Mouse (Mus musculus) brain, embryonic 18.5 days (tissue): ENCODE results near the gene Blcap.
"Not testable (repeated sequence)": the region's sequence is repeated elsewhere in the genome, so short reads cannot be mapped to it uniquely, and the experiment has no call there.

Experiments used
- DNase-seq: peaks from one replicate; pipeline ENCODE4 v3.0.0-alpha.2; 2012; ENCODE audit warnings: low read depth, low spot score

The Blcap gene

DNA sequence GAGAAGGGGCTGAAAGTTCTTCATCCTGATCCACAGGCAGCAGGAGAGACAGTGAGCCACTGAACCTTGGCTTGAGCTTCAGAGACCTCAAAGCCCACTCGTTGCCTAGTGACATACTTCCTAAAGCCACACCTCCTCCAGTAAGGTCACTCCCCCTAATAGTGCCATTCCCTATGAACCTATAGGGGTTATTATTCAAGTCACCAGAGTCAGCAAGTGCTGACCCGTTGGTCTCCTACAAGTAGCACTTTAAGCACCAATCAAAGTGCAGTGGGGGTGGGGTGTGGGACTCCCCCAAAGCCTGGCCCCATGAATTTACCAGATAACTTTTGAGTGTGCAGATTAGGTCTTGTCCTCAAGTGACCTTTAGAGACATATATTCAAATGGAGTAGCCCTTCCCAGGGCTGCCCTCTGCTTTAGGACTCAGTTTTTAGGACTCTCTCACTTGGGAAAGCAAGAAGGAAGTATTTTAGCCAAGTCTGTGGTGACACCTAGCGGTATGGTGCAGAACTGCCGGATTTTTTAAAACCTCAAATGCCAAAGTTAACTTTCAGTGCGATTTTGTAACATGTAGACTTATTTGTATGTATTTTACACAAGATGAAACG is at the start of gene Blcap:
TSS of gene Blcap (minus strand) at position 51 of the 609 bp plus-strand sequence.
- DNase-seq, result no peak

DNA sequence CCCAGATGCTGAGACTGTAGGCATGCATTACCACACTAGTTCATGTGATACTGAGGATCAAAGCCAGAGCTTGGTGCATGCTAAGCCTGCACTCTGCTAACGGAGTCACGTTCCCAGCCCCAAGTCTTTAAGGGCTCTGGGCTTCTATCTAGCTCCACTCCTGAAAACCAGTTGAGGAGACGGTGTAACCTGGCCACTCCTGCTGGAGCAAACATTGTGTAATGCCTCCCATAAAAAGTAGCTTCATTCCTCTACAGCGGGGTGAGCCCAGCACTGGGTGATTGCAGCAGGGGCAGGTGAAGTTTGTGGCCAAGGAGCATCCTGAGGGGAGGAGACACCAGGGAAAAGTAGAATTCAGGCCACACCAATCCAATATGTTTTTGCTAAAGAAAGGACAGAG is 47.3 kb upstream of the Blcap start:
- no peak for DNase-seq

DNA sequence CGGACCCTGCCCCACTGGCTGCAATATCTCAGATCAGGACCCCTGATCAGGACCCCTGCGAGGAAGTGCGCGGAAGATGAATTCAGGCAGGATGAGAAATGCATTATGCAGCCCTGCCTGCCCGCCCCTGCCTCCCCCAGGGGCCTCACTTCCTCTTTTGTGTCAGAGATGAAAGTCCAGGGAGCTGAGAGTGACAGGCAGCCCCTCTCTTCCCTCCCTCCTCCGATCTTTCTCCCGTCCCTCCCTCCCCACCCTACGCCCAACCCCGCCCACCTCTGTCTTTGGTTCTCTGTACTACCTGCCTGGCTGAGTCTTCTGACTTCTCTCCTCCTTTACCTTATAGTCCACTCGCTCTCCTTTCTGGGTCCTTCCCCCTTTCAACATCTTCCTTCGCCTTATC is 42.9 kb upstream of the Blcap start:
- DNase-seq, result no peak

DNA sequence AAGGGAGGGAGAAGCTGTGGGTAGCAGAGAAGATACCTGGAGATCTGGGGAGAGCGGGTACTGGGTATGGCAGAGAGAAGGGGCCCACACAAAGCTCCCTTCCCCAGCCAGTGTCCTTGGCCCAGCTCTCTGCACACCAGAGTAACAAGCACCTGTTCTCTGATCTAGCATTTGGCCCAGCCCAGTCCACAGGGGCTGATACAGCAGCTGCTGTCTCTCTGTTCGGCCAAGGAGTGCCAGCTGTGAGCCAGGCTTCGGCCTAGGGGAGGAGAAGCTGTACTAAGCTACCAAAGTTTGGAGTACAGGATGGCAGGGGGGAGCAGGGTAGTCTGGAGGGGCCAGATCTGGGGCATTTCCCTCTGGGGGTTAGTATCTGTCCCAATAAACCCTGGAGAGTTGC is 40.7 kb upstream of the Blcap start:
- DNase-seq, result no peak

DNA sequence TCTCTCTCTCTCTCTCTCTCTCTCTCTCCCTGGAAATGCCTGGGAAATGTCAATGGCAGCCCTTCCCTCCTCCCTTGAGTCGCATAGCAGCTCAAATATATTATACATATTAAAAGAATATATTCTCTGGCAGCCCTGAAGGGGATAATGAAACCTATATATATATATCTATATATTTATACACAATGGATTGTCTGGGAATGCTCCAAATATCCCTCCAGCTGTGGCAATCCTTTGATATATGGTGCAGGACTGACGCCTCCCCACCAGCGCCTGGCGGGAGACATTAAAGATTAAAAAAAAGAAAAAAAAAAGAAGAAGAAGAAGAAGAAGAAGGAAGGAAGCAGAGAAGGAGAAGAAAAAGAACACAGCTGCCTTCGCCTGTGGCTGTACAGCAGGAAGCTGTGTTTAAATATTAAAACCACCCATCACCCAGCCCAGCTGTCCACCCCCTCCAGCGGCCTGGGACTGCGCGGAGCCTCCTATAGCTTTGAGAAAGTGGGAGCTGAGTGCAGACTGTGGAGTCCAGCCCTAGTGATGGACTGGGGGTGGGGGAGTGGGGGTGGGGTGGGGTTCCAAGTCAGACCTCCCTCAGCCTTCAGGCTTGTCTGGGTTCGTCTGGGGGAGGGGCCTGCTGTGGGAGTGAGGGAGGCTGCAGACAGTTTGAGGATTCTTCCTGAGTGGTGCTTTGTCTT is 36.6 kb upstream of the Blcap start:
- DNase-seq, result no peak

DNA sequence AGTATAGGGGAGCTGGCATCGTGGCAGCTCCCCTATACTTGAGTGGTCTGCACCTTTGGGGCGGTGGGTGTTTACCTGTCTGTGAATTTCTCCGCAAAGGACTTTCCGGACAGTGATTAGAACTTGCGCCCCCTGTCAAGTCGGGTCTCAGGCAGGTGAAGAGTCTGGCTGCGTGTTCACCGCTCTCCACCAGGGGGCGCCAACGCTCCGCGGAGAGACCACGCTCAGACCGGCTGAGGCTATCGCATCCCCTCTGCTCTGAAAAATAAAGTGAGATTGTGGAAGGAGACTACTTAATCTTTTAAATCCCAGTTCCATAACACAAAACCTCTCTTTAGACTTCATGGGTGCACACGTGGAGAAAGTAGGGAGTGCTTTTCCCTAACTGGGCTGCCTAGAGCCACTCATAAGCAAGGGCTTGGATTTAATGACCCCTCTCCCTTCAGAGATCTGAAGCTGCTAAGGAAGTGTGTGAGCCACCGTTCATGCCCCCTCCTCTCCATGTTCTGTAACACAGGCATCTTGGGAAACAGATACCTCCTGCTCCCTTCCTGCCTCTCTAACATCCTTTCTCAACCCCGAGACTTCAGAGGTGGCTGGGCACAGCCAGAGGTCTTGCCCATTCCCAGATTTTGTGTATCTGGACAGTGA is 34.1 kb upstream of the Blcap start:
- peak; percentile 37 for DNase-seq

DNA sequence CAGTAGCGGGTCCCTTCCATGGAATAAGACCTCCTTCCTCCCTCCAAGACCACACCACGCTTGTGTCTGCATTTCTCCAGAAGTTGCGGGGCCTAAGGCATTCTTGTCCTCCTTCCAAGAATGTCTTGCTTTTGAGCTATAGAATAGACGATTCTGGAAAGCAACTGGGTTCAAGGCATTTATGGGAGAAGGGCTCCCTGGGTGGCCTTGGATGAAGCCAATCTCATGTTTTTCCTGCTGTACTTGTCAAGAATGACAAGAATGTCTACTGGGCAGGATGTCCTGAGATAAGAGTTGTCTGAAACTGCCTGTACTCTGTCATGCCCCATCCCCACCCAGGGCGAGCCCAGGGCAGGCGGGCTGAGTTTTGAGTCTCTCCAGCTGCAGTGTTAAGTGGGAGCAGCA is 30.4 kb upstream of the Blcap start:
- no peak for DNase-seq

DNA sequence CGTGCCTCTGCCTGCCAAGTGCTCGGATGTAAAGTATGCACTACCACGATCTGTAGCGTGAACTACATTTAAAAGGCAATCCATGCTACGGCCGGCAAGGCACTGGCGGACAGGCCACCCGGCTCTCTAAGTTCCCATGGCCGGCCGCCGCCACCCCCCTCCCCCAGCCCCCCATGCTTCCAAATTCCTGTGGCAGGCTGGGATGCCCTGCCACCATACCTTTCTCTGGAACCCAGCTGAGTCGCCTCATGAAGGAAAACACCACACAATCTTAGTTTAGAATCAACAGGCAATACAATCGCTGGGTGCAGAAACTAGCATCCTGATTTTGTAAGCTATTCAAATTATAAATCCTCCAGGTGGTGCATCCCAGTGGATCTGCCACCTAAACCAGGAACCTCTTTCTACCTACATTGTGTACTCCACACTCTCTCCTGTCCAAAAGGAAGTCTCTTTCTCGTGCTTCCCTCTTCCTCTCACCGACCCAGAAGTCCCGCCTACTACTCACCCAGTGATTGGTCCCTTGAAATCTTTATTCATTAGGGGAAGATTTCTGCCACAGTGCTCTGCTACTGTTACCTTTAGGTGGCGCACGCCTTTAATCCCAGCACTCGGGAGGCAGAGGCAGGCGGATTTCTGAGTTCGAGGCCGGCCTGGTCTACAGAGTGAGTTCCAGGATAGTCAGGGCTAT is 25.9 kb upstream of the Blcap start:
- no peak for DNase-seq

DNA sequence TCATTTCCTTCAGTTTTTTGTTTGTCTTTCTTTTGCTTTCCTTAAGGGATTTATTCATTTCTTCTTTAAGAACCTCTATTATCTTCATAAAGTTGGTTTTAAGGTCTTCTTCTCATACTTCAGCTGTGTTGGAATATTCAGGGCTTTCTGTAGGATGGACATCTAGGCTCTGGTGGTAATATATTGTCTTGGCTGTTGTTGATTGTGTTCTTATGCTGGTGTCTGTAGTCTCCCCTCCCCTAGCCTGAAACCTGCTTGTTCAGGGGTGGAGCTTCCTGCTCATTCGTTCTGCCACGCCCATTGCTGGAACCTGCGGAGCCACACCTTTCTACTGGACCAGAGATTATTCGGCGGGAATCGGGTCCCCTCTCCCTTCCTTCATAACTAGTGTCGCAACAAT is 14.3 kb upstream of the Blcap start:
- DNase-seq, result not testable (repeated sequence)

DNA sequence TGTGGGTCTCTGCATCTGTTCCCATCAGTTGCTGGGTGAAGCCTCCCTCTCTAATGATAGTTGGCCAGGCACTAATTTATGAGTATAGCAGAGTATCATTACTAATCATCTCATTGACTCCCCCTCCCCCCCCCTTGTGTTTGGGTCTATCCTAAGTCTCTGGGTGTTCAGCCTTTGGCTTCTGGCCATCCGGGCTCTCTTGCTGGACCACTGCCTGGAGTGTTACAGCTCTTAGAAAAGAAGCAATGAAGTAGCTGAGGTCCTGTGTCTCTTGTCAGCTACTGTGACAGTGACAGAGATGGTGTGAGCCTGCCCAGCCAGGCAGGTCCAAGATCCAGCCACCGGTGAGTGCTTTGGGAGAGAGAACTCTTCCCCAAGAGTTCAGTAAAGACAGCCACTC is 1.7 kb upstream of the Blcap start:
- DNase-seq, result no peak

DNA sequence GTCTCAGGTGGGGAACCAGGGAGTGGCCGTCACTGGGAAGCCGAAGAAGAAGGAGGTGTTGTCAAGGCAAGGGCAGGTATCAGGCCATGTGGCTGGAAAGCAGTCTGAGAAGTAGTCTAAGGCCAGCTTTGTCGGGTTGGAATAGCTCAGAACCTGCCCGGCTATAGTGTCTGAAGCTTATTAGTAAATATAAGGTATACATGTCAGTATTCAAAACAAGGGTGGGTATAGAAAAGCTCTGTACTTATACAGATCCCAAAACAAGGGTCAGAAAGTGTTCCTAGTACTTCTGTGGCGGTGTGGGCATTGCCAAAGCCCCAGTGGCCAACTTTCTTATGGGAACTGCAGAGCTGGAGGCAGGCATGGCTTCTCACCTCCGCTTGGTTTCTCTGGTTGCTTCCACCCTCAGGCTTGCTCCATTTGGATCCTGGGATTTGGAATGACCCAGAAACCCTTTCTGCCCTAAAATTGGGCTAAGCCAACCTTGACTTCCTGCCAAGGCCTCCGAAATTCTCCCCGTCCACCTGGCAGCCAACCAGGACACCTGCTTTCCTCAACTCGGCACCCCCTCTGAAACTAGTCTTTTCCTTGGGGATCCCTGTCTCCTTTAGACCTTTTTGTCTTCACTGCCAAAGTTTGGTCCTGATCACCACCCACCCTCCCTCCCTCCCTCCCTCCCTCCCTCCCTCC is 1.1 kb downstream of the Blcap start:
- DNase-seq, result no peak

DNA sequence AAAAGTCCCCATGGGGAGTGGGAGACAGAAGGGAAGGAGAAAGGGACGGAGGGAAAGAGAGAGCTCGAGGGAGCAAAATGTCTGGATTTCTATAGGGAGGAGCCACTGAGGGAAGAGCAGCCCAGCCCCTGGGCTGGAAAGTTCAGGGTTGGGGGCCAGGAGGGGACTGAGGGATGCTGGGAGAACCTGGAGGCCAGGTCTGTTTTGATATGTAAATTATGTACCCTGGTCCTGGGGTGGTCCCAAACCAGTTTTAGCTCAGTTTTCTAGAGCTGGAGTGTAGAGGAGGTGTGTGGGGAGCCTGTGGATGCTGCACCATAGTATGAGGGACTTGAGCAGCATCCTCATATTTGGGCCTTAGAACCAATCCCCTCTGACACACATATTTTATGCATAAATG is 2.2 kb downstream of the Blcap start:
- DNase-seq, result no peak

DNA sequence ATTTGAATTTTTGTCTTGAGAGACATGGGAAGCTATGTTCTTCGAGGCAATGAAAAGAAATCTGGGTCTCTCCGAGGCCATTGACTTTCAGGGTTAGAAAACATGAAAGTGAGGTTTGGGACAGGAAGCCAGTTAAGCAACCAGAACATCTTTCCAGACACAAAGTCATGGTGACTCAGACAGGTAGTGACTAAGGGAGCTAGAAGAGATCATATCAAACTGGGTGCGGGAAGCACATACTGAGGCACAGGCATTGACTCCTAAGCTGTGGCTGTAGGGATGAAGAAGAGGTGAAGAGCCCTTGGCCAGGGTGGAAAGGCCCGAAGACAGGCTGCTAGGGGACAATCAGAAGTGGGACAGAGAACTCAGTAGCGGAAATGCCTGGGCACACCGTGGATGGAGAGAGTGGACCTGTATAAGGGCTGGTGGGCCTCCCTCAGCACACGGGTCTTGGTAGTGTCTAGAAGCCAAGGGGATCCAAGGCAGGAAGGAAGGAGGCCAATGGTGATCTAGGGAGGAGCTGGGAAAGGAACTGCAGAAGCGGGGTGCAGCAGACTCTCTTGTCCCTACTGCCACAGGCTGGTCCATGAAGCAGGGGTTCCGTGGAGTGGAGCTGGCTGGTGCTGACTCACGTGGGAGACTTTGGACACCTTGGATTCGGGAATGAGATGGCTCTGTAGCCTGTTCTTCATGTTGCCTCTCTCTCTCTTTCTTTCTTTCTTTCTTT is 3.7 kb downstream of the Blcap start:
- DNase-seq, result no peak

DNA sequence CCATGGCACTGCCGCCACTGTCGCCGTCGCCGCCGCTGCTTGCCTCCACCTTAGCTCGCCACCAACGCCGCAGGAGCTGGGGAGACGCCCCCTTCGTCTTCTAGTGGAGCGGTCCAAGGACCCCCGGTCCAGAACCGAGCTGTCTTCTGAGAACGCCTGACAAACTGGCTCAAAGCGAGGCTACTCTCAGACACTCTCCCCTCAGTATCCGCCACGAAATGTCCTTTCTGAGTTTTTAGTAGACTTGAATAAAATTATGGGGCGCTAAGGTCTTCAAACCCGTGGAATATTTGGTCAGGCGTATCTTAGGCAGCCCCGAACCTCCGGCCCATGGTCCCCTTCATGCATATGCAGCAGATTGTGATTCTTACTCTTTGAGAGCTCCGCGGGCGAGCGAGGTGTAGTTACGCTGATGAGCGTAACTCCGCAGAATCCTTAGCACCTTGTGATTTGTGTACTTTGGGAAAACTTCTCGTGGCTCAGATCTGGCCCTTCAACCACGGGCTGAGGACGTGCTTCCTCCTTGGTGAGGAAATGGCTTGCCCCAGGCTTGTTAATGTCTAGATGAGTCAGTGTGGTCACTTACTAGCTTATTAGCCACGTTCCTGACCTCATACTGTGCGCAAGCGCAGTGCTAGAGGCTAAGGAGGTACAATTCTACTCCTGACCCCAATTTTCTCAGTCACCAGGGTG is 4.7 kb downstream of the Blcap start:
- DNase-seq, result peak; percentile 79

DNA sequence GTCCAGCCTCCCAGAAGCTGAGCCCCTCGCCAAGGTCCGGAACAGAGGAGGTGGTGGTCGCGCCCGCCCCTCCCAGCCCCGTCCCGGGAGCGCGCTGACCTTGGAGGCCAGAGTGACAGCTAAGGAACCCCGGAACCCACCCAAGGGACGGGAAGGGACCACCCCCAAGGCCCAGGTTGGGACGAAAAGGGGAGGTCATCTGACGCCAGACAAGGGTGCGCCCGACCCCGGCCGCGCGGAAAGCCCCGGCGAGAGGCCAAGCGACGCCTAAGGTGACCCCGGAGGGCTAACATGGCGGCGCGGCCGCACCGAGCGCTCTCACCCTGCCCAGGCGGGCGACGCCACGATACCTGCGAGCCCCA is 5.2 kb downstream of the Blcap start:
- no peak for DNase-seq

DNA sequence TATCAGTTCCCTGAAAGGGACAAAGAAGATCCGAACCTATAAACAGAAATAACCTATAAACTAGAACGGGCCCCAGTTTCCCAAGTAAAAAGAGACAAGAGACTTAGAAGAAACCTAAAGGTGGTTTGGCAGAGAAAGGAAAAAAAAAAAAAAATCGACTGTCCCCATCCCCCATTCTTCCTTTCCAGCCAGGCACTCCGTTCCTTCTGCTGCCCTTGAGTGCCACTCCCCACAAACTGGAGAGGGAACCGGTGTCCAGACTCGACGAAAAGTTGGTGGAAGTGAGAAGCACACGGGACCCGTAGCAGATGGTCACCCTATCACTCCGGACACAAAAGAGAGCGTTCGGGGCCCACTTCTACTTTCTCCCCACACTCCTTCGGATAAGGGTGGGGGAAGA is 5.6 kb downstream of the Blcap start:
- no peak for DNase-seq

DNA sequence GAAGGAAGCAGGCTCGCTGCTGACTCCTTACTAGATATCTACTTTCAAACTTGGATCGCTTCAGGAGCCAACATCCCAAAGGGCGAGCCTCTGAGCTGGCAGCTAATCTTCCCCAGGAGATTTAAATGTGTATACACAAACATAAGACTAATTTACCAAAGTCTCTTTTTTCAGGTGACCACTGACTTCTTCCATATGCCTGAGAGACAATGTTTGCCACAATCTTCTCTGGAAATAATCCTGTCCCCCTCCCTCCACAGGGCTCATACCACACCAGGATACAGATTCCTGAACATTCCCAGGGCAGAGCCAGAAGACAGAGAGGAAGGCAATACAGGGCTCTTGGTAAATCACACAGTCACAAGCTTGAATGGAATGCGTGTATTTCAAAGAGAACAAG is 6.4 kb downstream of the Blcap start:
- no peak for DNase-seq

DNA sequence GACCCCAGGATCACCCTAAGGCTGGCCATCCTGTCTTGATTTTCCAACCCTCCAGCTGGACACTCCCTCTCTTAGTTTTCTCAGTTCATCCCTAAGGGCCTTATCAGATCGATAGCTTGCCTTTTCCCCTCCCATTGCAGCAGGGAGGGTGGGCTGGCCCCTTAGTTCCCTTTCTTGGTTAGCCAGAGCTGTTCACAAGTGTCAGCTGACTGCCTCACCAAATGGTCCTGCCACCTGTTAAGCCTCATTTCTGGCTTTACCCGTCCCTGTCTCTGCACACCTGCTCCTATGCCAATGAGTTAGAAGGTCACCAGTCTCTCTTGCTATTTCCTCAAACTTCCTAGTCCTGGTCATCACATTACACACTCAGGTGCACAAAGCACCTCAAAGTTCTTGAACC is 8.0 kb downstream of the Blcap start:
- no peak for DNase-seq

DNA sequence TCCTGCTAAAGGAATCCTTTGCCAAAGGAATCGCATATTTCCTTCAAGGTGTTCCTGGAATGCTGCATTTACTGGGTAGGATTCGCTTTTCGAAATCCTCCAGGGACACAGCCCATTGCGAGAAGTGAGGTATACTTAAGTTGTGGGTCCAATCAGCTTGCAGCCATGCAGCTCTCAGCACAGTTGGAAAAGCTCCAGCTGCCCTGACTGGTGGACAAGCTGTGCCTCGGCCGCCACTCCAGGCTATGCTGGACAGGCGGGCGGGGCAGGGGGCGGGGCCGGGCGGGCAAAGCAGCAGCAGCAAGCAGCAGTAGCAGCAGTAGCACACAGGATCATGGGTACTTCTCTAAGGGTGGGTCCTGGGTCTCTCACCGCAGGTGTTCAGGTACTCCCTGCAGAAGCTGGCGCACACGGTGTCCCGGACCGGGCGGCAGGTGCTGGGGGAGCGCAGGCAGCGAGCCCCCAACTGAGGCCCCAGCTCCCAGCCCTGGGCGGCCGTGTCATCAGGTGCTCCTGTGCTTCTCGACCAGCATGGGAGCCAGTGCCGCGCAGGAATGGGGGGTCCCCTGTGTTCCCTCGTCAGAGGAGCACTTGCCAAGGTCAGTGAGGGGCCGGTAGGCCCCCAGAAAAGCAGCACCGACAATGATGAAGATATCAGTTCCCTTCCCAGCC is 9.8 kb downstream of the Blcap start:
- DNase-seq, result no peak

DNA sequence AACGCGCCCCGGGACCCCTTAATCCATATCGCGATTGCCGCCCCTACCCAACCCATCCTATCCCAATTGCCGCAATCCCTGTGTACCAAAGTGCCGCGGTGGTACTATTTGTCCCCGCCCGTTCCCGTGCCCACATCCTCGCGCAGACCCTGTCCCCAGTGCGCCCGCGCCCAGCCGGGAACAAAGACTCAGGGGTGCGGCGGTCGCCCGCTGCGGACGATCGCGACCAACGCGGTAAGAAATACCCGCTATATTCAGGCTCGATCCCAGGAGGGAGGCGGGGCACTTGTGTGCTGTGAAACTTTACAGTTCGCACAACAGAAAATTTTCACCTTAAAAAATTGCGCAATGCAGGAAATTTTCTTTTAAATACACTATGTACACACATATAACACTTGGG is 10.8 kb downstream of the Blcap start:
- no peak for DNase-seq
